Mouse (Mus musculus) bone marrow, adult 2 months (tissue): Measurements from ENCODE around the gene Srsf4.

Experiments used
- CTCF ChIP-seq: fragments of 200-500 bp; IDR thresholded peaks from 2 replicates; pipeline ENCODE4 v1.5.1; 2011; ENCODE audit warnings: low read length, control low read depth; ENCODE audit not compliant: control insufficient read depth, insufficient read depth
- POLR2A ChIP-seq: fragments of 200-500 bp; IDR thresholded peaks from 2 replicates; pipeline ENCODE4 v1.6.1; 2011; ENCODE audit warnings: low read depth, mild to moderate bottlenecking, control low read depth, low read length, borderline replicate concordance; ENCODE audit not compliant: control insufficient read depth

DNA sequence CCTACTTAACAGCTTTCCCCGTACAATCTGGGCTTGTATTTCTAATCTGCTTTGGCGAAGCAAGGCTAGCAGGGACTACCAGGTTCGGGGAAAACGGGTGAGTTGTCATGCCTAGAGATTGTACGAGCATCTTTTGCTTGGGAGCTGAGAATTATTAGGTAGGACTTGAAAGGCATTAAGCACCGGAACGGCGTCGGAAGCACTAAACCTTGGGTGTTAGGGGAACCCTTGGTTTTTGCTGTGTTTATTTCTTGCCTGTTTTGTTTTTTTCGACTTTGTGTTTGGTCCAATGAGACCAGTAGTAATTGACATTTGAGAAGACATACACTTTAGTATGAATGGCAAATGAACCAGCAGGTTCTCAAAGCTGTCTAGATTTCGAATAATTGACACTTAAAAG, 1.1 kb downstream of the Srsf4 start:
- no peak for TF ChIP-seq CTCF
- TF ChIP-seq POLR2A: no peak
